Mouse (Mus musculus): ENCODE measurements at regions not wholly inside any gene's neighbourhood (a gene's known extent, or its start where the extent isn't known, plus 50 kb on each side); places are given as distances from the start of the nearest gene placed in this dataset.

DNA sequence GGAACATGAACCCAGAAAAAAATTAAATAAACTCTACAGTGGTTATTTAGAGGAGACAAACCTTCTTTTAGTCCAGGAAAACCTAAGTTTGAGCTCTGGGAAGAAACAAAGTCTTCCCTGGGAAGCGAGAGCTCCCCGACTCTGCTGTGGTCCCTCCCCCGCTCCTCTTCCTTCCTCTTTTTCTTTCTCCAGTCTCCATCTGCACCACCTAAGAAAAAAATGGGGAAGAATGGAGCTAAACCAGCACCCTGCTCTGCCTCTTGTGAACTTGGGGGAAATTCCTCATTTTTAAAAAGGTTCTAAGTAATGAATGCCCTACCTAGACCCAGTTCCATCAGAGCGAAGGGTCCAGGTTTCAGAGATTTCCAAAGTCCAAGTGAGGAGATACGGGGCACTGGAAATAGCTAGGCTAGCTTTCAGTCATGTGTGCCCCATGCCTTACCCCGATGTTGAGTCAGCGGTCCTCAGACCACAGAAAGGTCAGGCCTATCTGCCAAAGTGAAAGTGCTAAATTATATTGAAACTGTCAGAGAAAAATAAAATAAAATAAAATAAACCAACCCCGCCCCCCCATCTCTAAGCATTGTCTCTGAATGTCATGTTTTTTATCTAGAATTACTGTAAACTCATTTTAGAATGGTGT, 126.1 kb upstream of the Klf3 start:
- no peaks in the 10 kb centered on the region for H3K4me1 ChIP-seq (ENCODE audit: control insufficient read depth, insufficient read depth, low read length)
- TF ChIP-seq CTCF (IDR thresholded peaks at IDR 0.05; ENCODE audit: borderline replicate concordance, insufficient read depth, low read depth, low read length) = no peak
- no peak for TF ChIP-seq POLR2A (IDR thresholded peaks at IDR 0.05; ENCODE audit: borderline replicate concordance, insufficient read depth, low read length)
- H3K4me3 ChIP-seq (replicated peaks; ENCODE audit: insufficient read depth, low read depth, low read length) = no peak overlapping the region
- H3K27ac ChIP-seq (ENCODE audit: insufficient read depth, low read length) = no peak overlapping the region
- 95% methylated on average over 8 of the region's 8 CpGs for WGBS
- no peaks in the 10 kb centered on the region for H3K27me3 ChIP-seq (ENCODE audit: control insufficient read depth, insufficient read depth, low read length)
- no peak for DNase-seq

DNA sequence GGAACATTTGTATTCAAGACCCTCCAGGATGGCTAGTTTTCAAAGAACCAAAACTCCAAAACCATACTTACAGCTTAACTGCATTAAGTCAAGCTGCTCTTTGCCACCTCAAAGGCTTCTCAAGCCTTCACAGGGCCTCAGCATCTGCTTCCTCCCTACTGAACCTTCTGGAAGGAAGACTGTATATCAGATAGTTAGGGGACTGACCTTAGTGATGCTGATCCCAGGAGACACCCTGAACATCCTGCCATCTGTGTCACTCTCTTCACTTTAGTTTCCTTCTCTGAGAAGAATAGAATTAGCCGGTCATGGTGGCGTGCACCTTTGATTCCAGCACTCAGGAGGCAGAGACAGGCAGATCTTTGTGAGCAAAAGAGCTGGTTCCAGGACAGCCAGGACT, 124.5 kb upstream of the Klf3 start:
- WGBS = 91% methylated on average over 2 of the region's 2 CpGs
- Histone ChIP-seq H3K27ac (ENCODE audit: insufficient read depth, low read length) (no peak overlapping the region), H3K27me3 (ENCODE audit: control insufficient read depth, insufficient read depth, low read length) (no peaks in the 10 kb centered on the region), H3K4me3 (replicated peaks; ENCODE audit: insufficient read depth, low read depth, low read length) (no peak overlapping the region), H3K4me1 (ENCODE audit: control insufficient read depth, insufficient read depth, low read length) (no peaks in the 10 kb centered on the region)
- DNase-seq = no peak
- TF ChIP-seq POLR2A (IDR thresholded peaks at IDR 0.05; ENCODE audit: borderline replicate concordance, insufficient read depth, low read length) (no peak), CTCF (IDR thresholded peaks at IDR 0.05; ENCODE audit: borderline replicate concordance, insufficient read depth, low read depth, low read length) (no peak)

DNA sequence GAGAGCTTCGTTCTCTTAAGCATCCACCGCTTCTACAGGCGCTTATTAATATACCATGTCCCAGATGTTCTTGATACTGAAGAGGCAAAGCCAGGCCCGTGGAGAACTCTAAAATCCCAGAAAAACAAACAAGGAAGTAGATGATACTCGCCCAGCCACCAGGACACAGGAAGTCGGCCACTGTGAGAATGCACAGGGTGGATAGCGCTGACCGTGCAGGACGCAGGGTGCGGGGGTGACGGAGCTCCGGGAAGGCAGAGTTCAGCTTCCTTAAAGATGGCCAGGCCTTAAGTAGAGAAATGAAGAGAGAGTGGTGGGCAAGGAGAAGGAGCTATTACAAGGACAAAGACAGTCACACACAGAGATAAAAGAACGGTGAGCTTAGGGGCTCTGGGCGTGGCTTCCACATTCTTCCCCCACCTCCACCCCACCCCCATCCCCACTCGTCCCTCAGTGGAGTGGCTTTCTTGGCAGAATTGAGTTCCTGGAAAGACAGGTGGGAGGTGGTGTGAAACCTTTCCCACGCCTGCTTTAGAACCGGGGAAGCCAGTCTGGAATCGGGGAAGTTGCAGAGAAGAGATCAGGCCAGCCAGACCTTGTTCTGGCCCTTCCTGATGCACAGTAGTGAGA, 123.1 kb upstream of the Klf3 start:
- Histone ChIP-seq H3K27me3 (ENCODE audit: control insufficient read depth, insufficient read depth, low read length) (no peaks in the 10 kb centered on the region), H3K27ac (ENCODE audit: insufficient read depth, low read length) (no peak overlapping the region), H3K4me3 (replicated peaks; ENCODE audit: insufficient read depth, low read depth, low read length) (no peak overlapping the region), H3K4me1 (ENCODE audit: control insufficient read depth, insufficient read depth, low read length) (no peaks in the 10 kb centered on the region)
- DNase-seq = no peak
- WGBS = 91% methylated on average over 18 of the region's 18 CpGs
- TF ChIP-seq CTCF (IDR thresholded peaks at IDR 0.05; ENCODE audit: borderline replicate concordance, insufficient read depth, low read depth, low read length) = no peak
- no peak for TF ChIP-seq POLR2A (IDR thresholded peaks at IDR 0.05; ENCODE audit: borderline replicate concordance, insufficient read depth, low read length)

DNA sequence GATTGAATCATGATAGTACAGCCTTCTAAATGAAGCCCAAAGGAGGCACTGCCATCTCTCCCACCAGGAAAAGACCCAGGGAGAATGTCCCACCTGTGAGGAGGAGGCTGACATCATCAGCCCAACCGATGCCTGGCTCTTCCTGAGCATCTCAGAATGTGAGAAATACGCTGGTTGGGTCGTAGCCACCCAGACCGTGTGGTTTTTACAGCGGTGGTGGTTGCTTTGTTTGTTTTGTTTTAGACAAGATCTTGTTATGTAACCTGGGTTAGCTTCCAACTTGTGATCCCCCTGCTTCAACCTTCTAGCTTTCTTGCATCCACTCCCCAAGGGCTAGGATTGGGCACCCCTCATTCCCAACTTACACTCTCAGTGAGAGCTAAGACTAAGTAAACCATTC, 122.0 kb upstream of the Klf3 start:
- H3K27ac ChIP-seq (ENCODE audit: insufficient read depth, low read length) = no peak overlapping the region
- 90% methylated on average over 5 of the region's 5 CpGs for WGBS
- no peak overlapping the region for H3K4me3 ChIP-seq (replicated peaks; ENCODE audit: insufficient read depth, low read depth, low read length)
- no peak for DNase-seq
- no peaks in the 10 kb centered on the region for H3K27me3 ChIP-seq (ENCODE audit: control insufficient read depth, insufficient read depth, low read length)
- no peaks in the 10 kb centered on the region for H3K4me1 ChIP-seq (ENCODE audit: control insufficient read depth, insufficient read depth, low read length)
- TF ChIP-seq CTCF (IDR thresholded peaks at IDR 0.05; ENCODE audit: borderline replicate concordance, insufficient read depth, low read depth, low read length) (no peak), POLR2A (IDR thresholded peaks at IDR 0.05; ENCODE audit: borderline replicate concordance, insufficient read depth, low read length) (no peak)

DNA sequence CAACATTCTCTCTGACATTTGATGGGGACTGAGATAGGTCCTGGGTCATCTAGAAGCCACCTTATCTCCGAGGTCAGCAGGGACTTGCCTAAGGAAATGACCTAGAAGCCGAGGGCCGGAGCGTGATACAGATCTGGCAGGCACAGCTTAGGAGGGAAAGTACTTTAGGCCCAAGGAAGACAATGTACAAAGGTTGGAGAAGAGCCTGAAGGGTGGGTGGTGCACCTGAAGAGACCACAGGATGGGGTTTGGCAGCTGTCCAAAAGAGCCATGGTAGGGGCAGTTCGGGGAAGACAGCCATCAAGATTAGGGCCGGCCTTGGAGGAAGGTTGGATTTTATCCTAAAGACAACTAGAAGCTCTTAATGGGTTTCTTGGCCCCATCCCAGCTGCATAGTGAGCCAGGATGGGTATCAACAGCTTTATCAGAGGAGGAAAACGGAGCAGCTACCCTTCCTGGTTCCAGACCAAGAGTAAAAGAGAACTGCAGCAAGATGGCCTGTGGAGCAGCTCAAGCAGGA, 120.8 kb upstream of the Klf3 start:
- DNase-seq = no peak
- Histone ChIP-seq H3K27ac (ENCODE audit: insufficient read depth, low read length) (no peak overlapping the region), H3K27me3 (ENCODE audit: control insufficient read depth, insufficient read depth, low read length) (no peaks in the 10 kb centered on the region), H3K4me1 (ENCODE audit: control insufficient read depth, insufficient read depth, low read length) (no peaks in the 10 kb centered on the region), H3K4me3 (replicated peaks; ENCODE audit: insufficient read depth, low read depth, low read length) (no peak overlapping the region)
- TF ChIP-seq POLR2A (IDR thresholded peaks at IDR 0.05; ENCODE audit: borderline replicate concordance, insufficient read depth, low read length) (no peak), CTCF (IDR thresholded peaks at IDR 0.05; ENCODE audit: borderline replicate concordance, insufficient read depth, low read depth, low read length) (no peak)
- WGBS = 62% methylated on average over 7 of the region's 7 CpGs

DNA sequence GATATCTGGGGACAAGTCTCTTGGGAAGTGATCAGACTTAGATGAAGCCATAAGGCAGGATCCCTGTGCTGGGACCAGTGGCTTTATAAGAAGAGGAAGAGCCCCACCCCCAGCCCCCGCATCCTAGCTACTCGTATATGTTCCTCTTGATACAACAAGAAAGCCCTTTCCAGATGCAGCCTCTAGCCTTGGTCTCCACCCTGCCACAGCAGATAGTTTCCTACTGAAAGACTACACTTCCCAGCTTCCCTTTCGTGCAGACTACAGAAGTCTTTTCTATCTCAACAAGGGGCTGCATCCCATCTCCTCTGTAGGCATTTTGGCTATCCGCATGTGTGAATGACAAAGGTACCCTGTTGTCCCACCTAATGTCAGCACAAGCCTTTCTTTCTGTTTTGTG, 119.8 kb upstream of the Klf3 start:
- Histone ChIP-seq H3K27me3 (ENCODE audit: control insufficient read depth, insufficient read depth, low read length) (no peaks in the 10 kb centered on the region), H3K4me1 (ENCODE audit: control insufficient read depth, insufficient read depth, low read length) (no peaks in the 10 kb centered on the region), H3K27ac (ENCODE audit: insufficient read depth, low read length) (no peak overlapping the region), H3K4me3 (replicated peaks; ENCODE audit: insufficient read depth, low read depth, low read length) (no peak overlapping the region)
- WGBS = 96% methylated on average over 4 of the region's 4 CpGs
- no peak for DNase-seq
- no peak for TF ChIP-seq POLR2A (IDR thresholded peaks at IDR 0.05; ENCODE audit: borderline replicate concordance, insufficient read depth, low read length)
- TF ChIP-seq CTCF (IDR thresholded peaks at IDR 0.05; ENCODE audit: borderline replicate concordance, insufficient read depth, low read depth, low read length) = no peak

DNA sequence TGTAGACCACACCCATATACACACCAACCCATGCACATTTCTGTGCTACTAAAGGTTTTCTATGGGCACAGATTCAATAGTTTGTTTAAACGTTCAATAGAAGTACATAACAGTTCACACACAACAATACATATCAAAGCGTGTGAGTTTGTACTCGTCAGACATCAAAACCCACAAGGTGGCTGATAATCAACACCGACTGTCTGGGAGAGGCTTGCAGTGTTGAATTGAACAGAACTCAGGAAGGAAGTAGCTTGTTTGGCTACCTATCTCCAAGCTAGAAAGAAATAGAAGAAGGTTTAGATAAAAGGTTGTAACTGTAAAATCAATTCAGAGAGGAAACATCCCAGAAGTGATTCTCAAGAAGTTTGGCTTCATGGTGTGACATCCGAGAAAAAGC, 118.9 kb upstream of the Klf3 start:
- Histone ChIP-seq H3K27ac (ENCODE audit: insufficient read depth, low read length) (no peak overlapping the region), H3K4me1 (ENCODE audit: control insufficient read depth, insufficient read depth, low read length) (no peaks in the 10 kb centered on the region), H3K4me3 (replicated peaks; ENCODE audit: insufficient read depth, low read depth, low read length) (no peak overlapping the region), H3K27me3 (ENCODE audit: control insufficient read depth, insufficient read depth, low read length) (no peaks in the 10 kb centered on the region)
- no peak for DNase-seq
- 86% methylated on average over 5 of the region's 5 CpGs for WGBS
- TF ChIP-seq POLR2A (IDR thresholded peaks at IDR 0.05; ENCODE audit: borderline replicate concordance, insufficient read depth, low read length) = no peak
- no peak for TF ChIP-seq CTCF (IDR thresholded peaks at IDR 0.05; ENCODE audit: borderline replicate concordance, insufficient read depth, low read depth, low read length)

DNA sequence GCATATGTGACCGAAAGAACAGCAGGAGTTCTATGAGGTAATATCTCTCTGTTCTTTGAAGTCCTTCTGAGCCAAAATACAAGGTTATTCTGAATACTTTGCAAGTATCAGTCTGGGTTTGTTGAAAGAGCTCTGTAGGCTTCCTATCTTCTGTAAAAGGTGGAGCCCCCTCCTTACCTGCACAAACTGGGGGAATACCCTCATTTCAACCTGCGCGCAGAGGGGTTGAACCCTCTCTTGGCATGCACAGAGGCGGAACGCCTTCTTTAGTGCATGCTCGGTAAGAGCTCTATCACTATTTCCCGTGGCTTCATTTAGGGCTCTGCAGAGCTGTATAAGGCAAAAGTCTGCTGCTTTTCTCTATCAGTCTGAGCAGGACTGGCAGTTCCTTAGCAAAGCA, 113.0 kb upstream of the Klf3 start:
- no peak for DNase-seq
- H3K4me1 ChIP-seq (ENCODE audit: control insufficient read depth, insufficient read depth, low read length) = no peaks in the 10 kb centered on the region
- H3K27me3 ChIP-seq (ENCODE audit: control insufficient read depth, insufficient read depth, low read length) = no peaks in the 10 kb centered on the region
- H3K27ac ChIP-seq (ENCODE audit: insufficient read depth, low read length) = no peak overlapping the region
- 79% methylated on average over 7 of the region's 7 CpGs for WGBS
- no peak overlapping the region for H3K4me3 ChIP-seq (replicated peaks; ENCODE audit: insufficient read depth, low read depth, low read length)
- no peak for TF ChIP-seq POLR2A (IDR thresholded peaks at IDR 0.05; ENCODE audit: borderline replicate concordance, insufficient read depth, low read length)
- no peak for TF ChIP-seq CTCF (IDR thresholded peaks at IDR 0.05; ENCODE audit: borderline replicate concordance, insufficient read depth, low read depth, low read length)
